In the genomic region with DNA sequence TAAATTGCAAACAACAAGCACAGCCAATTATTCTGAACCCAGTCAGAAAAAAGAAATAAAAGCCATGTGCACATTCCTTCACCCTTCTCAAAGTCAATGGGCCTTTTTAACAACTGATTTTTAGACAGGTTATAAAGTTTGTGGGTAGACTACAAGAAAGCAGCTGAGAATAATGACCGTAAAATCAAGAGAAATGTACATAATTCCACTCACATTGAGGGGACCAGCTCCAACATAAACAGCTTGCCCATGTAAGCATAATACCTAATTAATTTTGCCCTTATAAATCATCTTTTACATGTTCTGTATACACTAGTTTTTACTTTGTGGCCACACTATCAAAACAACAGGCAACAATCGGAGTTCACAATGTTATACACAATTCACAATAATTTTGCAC, we compare ENCODE assay signal across 9 mouse cellular contexts. TPM values are rescaled to one million over a fixed set of nuclear protein-coding genes. Genes with fewer than 3 reads are reported as not detected.
DNase-seq lines count a peak whose midpoint lies in the region; ATAC-seq and TF ChIP-seq lines count a peak whose summit lies in the region.
"Had no signal": no experiment of that assay in that cellular context is flagged by ENCODE, and none has a peak within 500 bp of the region (broad histone marks: within the 10 kb centered on the region; RNA-seq: fewer than 3 reads in every experiment).

No protein-coding gene starts in this region.

- no peak for DNase-seq in heart, postnatal 14 days
- DNase-seq in adrenal gland, postnatal 4 days (ENCODE audit: low spot score in 2 of 2) = no peak
- no peak for DNase-seq in left cerebral cortex, adult 18-20 months (ENCODE audit: low spot score in 2 of 2)
- no peak for DNase-seq in MN1 (ENCODE audit: low spot score)
- DNase-seq: thymus, adult 18-20 months had no signal

- H3K9me3 ChIP-seq in heart, embryonic 15.5 days (replicated peaks) = no peaks in the 10 kb centered on the region
- no peaks in the 10 kb centered on the region for H3K9me3 ChIP-seq in hindbrain, embryonic 15.5 days
- no peaks in the 10 kb centered on the region for H3K9me3 ChIP-seq in midbrain, embryonic 12.5 days

- H3K27me3 ChIP-seq in heart, embryonic 15.5 days = no peaks in the 10 kb centered on the region
- no peaks in the 10 kb centered on the region for H3K27me3 ChIP-seq in hindbrain, embryonic 15.5 days
- H3K27me3 ChIP-seq in midbrain, embryonic 12.5 days = no peaks in the 10 kb centered on the region

- 0 out of 2 replicates have a peak overlapping the region, but pooled peaks have one; percentile 99 for H3K9ac ChIP-seq in heart, embryonic 15.5 days
- H3K9ac ChIP-seq in hindbrain, embryonic 15.5 days = peak overlapping the region; percentile 97; the same call in 1 of the 2 replicates
- no peak overlapping the region for H3K9ac ChIP-seq in midbrain, embryonic 12.5 days (replicated peaks)

- H3K27ac ChIP-seq in heart, embryonic 15.5 days = no peak overlapping the region
- no peak overlapping the region for H3K27ac ChIP-seq in bone marrow macrophage, adult 2 months (ENCODE audit: insufficient read depth, low read depth, low read length)
- H3K27ac ChIP-seq in hindbrain, embryonic 15.5 days (replicated peaks) = no peak overlapping the region
- no peak overlapping the region for H3K27ac ChIP-seq in midbrain, embryonic 12.5 days (replicated peaks)

- H3K4me2 ChIP-seq in heart, embryonic 15.5 days = peak overlapping the region; percentile 72
- peak overlapping the region; percentile 73 for H3K4me2 ChIP-seq in hindbrain, embryonic 15.5 days
- peak overlapping the region; percentile 65 for H3K4me2 ChIP-seq in midbrain, embryonic 12.5 days (replicated peaks)

- H3K4me3 ChIP-seq in heart, embryonic 15.5 days = peak overlapping the region; percentile 97
- peak overlapping the region; percentile 11; the same call in 1 of the 2 replicates for H3K4me3 ChIP-seq in bone marrow macrophage, adult 2 months (ENCODE audit: insufficient read depth, low read length)
- peak overlapping the region; percentile 99 for H3K4me3 ChIP-seq in hindbrain, embryonic 15.5 days
- H3K4me3 ChIP-seq in midbrain, embryonic 12.5 days = no peak overlapping the region

- no peak for TF ChIP-seq POLR2A in bone marrow macrophage, adult 2 months (IDR thresholded peaks at IDR 0.05; ENCODE audit: borderline replicate concordance, low read depth, low read length)

- H3K4me1 ChIP-seq in heart, embryonic 15.5 days (replicated peaks) = peaks cover 22% of the 10 kb centered on the region
- H3K4me1 ChIP-seq in bone marrow macrophage, adult 2 months (ENCODE audit: control insufficient read depth, insufficient read depth, low read length) = peaks cover 5% of the 10 kb centered on the region
- H3K4me1 ChIP-seq in hindbrain, embryonic 15.5 days (replicated peaks) = peaks cover 30% of the 10 kb centered on the region
- peaks cover 19% of the 10 kb centered on the region for H3K4me1 ChIP-seq in midbrain, embryonic 12.5 days

- 71% methylated on average over 2 of the region's 2 CpGs for WGBS in heart, embryonic 15.5 days
- 85% methylated on average over 2 of the region's 2 CpGs for WGBS in hindbrain, embryonic 15.5 days
- WGBS in midbrain, embryonic 12.5 days = 83% methylated on average over 2 of the region's 2 CpGs

- intact Hi-C loops in heart, postnatal 14 days (cut with DNase I) = no loop called here

- ATAC-seq in heart, embryonic 15.5 days (replicated peaks; ENCODE audit: insufficient number of reproducible peaks, insufficient read depth, low FRiP score, low read depth) = no peak
- ATAC-seq in hindbrain, embryonic 15.5 days (ENCODE audit: low FRiP score, low read depth) = no peak
- no peak for ATAC-seq in midbrain, embryonic 12.5 days (ENCODE audit: low FRiP score, low read depth)

- no peak for TF ChIP-seq CTCF in bone marrow macrophage, adult 2 months (IDR thresholded peaks at IDR 0.05; ENCODE audit: low read depth, low read length)

- H3K36me3 ChIP-seq in heart, embryonic 15.5 days = peaks cover 29% of the 10 kb centered on the region
- H3K36me3 ChIP-seq in hindbrain, embryonic 15.5 days = peaks cover 26% of the 10 kb centered on the region
- peaks cover 35% of the 10 kb centered on the region for H3K36me3 ChIP-seq in midbrain, embryonic 12.5 days

RNA-seq across cellular contexts. Expression of a gene that starts 2.8 kb away (rescaled TPM):
- 400 and 494 TPM in 2 replicates for polyA plus RNA-seq in heart, embryonic 15.5 days (2015; fragmentation: Nextera tagmentation; extraction: Ambion mirVana)
- total RNA-seq in heart, postnatal 14 days (2021) = 10 to 100 TPM; 85.2 to 99.5 TPM
- 199 and 231 TPM in 2 replicates for polyA plus RNA-seq in bone marrow macrophage, adult 2 months (2012; ENCODE audit: insufficient read depth, insufficient read length, missing spikeins)
- polyA plus RNA-seq in hindbrain, embryonic 15.5 days (2015; fragmentation: Nextera tagmentation; extraction: Ambion mirVana) = 489 and 545 TPM in 2 replicates
- 641 and 665 TPM in 2 replicates for polyA plus RNA-seq in midbrain, embryonic 12.5 days (2016; fragmentation: Nextera tagmentation; extraction: Ambion mirVana)
- 100 to 1,000 TPM; 264 to 270 TPM for total RNA-seq in adrenal gland, postnatal 4 days (2021)
- 100 to 1,000 TPM; 299 to 323 TPM for total RNA-seq in left cerebral cortex, adult 18-20 months (2021)
